Mouse (Mus musculus) bone marrow macrophage, adult 2 months (primary cell): Measurements from ENCODE around the gene Psmd7. TPM values are rescaled to one million over a fixed set of nuclear protein-coding genes. Genes with fewer than 3 reads are reported as not detected.

Experiments
- H3K27ac ChIP-seq: 2 replicates; pipeline ENCODE4 v1.5.1; 2012; ENCODE audit warnings: low read depth, low read length; ENCODE audit not compliant: insufficient read depth
- H3K4me1 ChIP-seq: 2 replicates; pipeline ENCODE4 v1.6.1; 2012; ENCODE audit warnings: low read length; ENCODE audit not compliant: control insufficient read depth, insufficient read depth
- H3K4me3 ChIP-seq: 2 replicates; pipeline ENCODE4 v1.5.1; 2012; ENCODE audit warnings: mild to moderate bottlenecking, low read length, moderate library complexity; ENCODE audit not compliant: insufficient read depth
- CTCF ChIP-seq: IDR thresholded peaks from 2 replicates; pipeline ENCODE4 v1.5.1; 2012; ENCODE audit warnings: low read depth, mild to moderate bottlenecking, low read length, moderate library complexity
- POLR2A ChIP-seq: IDR thresholded peaks from 2 replicates; pipeline ENCODE4 v1.6.1; 2012; ENCODE audit warnings: mild to moderate bottlenecking, low read depth, low read length, borderline replicate concordance
- polyA plus RNA-seq: library from polyadenylated mRNA; stranded (reverse); fragments of >200 nt; gene quantifications from 2 replicates; pipeline ENCODE4 v1.2.4, GENCODE M21; 2012; ENCODE audit not compliant: missing spikeins, insufficient read depth, insufficient read length

The Psmd7 gene
- polyA plus RNA-seq, 1 experiment, result 74.3 TPM

DNA sequence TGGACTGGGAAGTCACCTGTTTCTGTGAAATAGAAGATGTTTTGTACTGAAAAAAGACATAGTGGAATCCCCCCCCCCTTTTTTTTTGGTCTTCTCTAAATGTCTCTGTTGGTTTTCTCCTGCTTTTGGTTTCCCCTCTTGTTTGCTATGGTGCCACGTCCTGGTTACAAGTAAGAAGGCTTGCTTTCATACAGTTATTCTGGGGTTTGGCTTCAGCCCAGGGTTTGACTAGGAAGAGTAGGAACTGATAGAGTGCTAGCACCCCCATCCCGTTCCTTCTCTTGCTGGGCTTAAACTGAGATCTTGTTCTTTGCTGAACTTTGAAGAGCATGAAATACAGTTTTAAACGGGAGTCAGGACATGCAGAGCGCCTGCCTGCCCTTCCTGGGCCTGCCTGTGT, 46.9 kb downstream of the Psmd7 start:
- H3K4me3 ChIP-seq, result no peak overlapping the region
- peaks cover 4% of the 10 kb centered on the region; the same call in 1 of the 2 replicates for H3K4me1 ChIP-seq
- TF ChIP-seq POLR2A (no peak), CTCF (no peak)
- H3K27ac ChIP-seq, result no peak overlapping the region

DNA sequence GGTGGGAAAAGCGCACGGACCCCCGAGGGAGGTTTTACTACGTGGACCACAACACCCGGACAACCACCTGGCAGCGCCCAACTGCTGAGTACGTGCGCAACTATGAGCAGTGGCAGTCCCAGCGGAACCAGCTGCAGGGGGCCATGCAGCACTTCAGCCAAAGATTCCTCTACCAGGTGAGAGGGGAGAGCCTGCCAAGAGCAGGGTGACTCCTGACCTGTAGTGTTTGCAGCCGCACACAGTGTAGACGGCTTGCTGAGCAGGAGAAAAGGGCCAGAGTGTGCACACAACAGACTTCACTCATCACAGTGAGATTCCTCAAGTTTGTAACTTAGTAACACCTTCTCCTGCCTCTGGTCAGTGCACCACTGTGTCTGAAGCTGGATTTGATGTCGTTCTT, 47.6 kb downstream of the Psmd7 start:
- TF ChIP-seq POLR2A (no peak), CTCF (no peak)
- Histone ChIP-seq H3K27ac (no peak overlapping the region), H3K4me1 (peaks cover 4% of the 10 kb centered on the region; the same call in 1 of the 2 replicates), H3K4me3 (no peak overlapping the region)

DNA sequence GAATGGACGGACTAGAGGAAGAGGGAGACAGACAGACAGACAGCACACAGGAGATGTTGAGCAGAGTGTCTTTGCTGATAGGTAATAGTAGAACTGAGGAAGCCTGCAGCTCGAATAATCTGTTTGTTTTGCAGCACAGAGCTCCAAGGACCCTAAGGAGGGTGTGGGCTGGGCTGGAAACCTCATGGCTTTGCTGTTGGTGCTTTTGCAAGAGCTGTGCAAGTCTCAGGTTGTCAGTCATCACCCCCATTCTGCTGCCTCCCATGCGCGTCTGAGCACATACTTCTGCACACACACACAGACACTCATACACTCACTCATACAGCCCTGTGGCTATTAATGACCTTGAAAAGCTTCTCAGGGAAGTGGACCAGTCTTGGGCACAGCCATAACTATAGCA, 50.8 kb downstream of the Psmd7 start:
- H3K4me3 ChIP-seq, result no peak overlapping the region
- peaks cover 4% of the 10 kb centered on the region; the same call in 1 of the 2 replicates for H3K4me1 ChIP-seq
- TF ChIP-seq CTCF (no peak), POLR2A (no peak)
- H3K27ac ChIP-seq, result no peak overlapping the region

Other genes with a start within 250 kb of the Psmd7 start
- 18.3 and 20.6 TPM in 2 replicates for gene Nqo1, start 185.3 kb downstream of the Psmd7 start, polyA plus RNA-seq
- gene Nob1, start 163.4 kb downstream of the Psmd7 start, polyA plus RNA-seq, result 11.0 and 11.3 TPM in 2 replicates
- gene Wwp2, start 152.1 kb downstream of the Psmd7 start, polyA plus RNA-seq, result 64.7 and 68.1 TPM in 2 replicates